Mouse (Mus musculus): ENCODE data around the gene Mab21l1.

Mab21l1 gene

DNA sequence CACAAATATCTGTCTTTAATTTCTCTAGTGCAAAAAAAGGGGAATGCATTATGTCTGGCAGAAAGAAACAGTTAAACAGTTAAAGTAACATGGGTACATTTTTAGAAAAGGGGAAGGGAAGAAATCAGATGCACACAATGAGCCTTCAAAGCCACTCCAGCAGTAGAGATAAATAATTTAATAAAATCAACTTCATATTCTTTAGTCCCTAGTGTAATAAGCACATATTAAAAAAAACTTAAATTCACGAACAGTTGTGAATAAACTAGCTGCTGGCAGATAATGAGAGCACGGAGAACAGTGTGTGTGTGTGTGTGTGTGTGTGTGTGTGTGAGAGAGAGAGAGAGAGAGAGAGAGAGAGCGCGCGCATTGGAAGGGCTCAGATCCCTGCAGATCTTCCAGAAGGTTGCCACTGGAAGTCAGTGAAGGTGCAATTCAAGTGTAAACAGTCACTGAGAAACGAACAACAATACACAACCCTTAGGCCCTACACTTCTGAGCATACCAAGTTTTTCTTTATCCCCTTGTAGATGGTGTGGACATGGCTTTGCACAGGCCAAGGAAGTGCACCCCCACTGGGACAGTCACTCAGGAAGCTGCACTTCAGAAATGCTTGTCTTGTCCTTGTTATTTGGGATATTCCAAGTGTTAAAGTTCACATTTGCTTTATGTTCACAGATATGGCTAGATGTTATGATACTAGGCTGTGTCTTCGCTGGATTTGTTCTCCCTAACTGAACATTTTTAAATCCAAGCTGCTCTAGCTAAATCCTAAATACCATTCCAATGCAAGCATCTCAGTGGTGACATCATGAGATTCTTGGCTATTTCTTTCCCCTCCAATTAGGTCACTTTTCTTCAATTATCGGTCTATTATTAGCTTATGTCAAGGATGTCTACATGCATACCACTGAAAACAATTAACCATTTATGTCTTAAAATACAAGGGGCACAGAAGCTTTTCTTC is 3.3 kb upstream of the Mab21l1 start:
- DNase-seq (ENCODE audit: extremely low read depth, insufficient read length, low spot score), result no peak

DNA sequence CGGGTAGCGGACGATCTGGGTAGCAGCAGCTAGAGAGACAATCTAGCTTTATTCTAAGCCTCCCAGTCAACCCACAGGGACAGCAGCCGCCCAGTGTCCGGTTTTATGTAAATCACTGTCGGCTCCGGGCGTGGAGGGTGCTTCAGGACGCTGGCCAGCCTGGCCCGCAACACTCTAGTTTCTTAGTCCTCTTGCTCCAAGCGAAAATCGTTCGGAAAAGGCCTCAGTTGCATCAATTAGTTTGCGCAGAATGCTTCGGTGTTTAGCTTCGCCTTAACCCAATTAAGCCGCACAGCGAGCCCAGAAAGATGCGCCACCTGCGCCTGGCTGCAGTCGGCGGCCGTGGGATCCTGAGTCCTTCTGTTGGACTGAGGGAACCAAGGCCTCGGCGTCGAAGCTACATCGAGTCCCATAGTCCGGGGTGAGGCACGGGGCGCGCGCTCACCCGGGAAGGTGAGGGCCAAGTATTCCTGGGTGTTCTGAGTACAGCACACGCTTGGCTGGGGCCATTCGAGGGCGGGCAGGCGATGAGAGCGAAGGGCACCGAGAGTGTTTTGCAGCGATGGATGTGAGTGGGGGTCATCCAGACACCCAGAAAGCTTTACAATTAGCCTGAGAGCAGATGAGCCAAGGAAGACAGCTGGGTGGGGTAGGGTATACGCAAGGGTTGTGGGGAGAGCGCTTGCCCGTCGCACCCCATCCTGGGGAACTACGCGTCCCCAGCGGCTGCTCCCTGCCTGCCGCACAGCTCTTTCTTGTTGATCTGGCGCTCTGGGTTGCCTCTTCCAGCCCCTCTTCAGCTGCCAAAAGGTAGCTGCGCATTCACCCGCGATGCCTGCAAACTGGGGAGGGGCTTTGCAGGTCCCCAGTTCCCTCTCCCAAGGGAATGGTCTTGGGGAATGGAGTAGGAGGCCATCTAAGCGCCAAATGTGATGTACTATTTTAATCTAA is 1.9 kb upstream of the Mab21l1 start:
- no peak for DNase-seq (ENCODE audit: extremely low read depth, insufficient read length, low spot score)

DNA sequence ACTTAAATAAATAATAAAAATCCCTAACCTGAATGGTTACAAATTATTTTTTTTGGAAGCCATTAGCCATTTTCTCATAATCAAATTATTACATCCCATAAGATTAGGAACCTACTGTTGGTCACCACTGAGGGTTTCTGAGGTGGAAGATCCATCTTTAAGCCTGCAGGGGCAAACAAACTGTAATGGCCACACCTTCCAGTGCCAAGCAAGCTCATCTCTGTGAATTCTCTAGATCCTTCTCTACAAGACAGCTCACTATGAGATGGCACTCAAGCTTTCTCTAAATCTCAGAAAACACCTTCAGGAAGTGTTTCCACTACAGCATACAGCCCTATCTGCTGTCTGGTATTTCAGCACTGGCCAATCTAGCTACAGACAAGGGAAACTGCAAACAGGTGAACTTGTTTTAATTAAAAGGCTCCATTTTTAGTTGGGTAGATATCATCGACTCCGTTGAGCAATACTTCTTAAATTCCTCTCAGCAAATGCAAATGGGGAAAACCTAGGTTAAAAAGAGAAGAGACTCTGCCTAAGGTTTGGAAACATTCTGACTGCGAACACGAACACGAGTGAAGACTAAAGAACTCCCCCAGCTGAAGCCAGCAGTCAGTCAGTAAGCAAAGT is 768 bp upstream of the Mab21l1 start:
- DNase-seq (ENCODE audit: extremely low read depth, insufficient read length, low spot score), result no peak

DNA sequence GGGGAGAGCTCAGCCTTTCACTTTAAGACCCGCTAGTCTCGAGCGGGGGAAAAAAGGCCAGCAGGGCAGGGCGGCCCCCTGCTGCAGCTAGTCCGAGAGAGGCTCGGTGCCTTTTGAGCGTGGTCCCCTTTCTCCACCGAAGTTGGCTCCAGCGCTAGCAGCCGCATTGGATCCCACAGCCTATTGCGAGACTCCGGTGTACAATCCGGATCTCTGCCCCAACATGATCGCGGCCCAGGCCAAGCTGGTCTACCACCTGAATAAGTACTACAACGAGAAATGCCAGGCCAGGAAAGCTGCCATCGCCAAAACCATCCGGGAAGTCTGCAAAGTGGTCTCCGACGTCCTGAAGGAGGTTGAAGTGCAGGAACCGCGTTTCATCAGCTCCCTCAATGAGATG is 461 bp downstream of the Mab21l1 start:
- no peak for DNase-seq (ENCODE audit: extremely low read depth, insufficient read length, low spot score)

DNA sequence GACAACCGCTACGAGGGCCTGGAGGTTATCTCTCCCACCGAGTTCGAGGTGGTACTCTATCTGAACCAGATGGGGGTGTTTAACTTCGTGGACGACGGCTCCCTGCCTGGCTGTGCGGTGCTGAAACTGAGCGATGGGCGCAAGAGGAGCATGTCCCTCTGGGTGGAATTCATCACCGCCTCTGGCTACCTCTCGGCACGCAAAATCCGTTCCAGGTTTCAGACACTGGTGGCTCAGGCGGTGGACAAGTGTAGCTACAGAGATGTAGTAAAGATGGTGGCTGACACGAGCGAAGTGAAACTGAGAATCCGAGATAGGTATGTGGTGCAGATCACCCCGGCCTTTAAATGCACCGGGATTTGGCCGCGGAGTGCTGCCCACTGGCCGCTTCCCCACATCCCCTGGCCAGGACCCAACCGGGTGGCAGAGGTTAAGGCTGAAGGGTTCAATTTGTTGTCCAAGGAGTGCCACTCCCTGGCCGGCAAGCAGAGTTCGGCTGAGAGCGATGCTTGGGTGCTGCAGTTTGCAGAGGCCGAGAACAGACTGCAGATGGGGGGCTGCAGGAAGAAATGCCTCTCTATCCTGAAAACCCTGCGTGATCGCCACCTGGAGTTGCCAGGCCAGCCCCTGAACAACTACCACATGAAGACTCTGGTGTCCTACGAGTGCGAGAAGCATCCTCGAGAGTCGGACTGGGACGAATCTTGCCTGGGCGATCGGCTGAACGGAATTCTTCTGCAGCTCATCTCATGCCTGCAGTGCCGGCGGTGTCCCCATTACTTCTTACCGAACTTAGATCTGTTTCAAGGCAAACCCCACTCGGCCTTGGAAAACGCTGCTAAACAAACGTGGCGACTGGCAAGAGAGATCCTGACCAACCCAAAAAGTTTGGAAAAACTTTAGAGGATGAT is 1.1 kb downstream of the Mab21l1 start:
- no peak for DNase-seq (ENCODE audit: extremely low read depth, insufficient read length, low spot score)

DNA sequence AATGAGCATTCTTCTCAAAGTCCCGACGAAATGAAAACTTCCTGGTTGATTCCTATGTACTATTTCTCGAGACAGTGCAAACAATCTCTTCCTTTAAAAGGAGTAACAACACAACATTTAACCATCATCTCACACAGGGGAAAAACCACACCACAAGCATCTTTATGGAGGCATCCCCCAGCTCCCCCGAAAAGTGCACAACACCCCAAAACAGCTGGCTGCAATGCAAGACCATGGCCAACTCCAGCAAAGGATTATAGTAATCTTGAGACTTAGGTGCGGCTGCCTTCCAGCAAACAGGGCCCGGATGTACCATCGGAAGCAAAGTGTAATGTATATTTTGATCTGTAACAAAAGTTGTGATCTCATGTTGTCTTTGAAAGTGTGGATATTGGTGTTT is 1.8 kb downstream of the Mab21l1 start:
- no peak for DNase-seq (ENCODE audit: extremely low read depth, insufficient read length, low spot score)

DNA sequence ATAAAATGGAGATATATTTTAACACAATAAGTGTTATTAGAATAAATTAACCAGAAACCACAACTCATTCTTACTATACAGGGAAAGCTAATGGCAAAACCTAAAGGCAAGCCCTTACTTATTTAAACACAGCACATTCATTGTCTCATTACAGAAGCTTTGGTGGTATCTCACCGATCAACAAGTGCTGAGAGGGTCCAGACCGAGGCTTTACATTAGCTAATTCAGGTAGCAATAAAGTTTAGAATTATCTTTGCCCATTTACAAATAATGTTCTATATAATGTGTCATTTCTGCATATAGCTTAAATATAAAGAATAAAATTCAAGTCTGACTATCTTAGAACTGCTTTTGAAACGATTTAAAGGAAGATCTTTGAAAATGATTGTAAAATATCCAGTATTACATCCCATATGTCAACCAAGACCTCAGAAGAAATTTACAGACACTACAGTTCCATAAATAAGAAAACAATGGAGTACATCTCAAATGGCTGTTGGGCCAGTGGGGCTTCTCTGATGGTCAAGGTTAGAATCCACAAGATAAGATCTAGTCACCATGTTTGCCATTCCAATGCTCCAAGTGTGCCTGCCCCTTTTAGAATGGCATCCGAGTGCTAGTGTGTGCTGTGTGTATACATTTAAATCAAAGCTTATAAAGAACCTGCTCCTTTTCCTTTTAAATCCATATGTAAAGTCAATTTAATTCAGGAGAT is 3.1 kb downstream of the Mab21l1 start:
- DNase-seq (ENCODE audit: extremely low read depth, insufficient read length, low spot score), result no peak

DNA sequence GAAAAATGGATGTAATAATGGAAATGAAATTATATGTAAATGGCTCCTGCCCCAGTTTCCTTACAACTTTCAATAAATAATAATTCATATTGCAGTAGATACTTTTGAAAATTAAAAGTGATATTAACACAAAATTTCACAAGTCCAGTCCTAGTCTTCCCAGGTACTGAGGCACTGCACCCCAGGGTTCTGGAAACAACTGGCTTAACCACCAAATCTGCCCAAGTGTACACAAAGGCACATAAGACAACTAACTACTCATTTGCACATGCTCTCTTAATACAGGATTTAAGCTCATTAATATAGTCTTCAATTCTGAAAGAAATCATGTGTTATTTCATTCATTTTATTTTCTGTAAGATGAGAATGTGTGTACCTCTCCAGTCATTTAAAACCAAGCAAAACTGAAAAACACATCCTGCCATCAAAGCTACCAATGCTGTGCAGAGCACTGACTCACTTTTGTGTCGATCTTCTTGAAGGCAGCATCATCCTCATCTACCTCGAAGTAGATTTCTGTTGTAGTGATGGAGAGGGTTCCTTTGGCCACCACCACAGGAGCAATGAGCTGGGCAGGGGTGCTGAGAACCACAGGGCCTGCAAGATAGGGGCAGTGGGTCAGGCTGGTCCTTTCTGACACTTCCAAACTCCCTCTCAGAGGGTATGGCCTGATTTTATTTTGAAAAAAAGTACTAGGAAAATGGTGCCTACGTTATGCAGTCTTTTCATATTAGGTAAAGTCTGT is 3.8 kb downstream of the Mab21l1 start:
- no peak for DNase-seq (ENCODE audit: extremely low read depth, insufficient read length, low spot score)

DNA sequence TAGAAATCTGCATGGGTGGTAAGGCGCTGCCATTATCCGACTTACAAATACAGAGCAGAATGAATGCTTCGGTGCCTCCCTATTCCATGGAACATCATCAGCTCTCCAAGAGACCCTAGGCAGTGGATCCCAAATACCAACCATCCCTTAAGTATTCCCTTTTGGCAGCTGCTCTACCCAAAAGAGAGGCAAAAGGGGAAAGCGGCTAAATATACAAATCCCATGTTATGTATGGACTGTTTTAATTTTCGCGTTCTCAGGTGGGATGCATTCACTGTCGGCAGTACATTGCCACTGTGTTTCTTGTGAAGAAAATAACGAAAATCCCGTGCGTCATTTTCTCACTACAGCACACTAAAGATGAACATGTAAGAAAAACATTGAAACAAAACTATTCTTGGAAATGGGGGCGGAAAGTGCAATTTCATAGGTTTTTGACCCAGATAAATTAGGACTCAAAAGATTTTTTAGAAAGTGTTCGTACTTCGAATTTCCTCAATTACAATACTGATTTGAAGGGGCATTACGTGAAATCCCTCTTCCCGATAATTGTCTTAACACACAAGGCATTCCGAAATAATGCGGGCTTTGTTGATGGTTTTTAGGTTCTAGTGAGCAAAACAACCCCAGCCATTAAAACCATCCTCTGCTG is 4.7 kb downstream of the Mab21l1 start:
- no peak for DNase-seq (ENCODE audit: extremely low read depth, insufficient read length, low spot score)

DNA sequence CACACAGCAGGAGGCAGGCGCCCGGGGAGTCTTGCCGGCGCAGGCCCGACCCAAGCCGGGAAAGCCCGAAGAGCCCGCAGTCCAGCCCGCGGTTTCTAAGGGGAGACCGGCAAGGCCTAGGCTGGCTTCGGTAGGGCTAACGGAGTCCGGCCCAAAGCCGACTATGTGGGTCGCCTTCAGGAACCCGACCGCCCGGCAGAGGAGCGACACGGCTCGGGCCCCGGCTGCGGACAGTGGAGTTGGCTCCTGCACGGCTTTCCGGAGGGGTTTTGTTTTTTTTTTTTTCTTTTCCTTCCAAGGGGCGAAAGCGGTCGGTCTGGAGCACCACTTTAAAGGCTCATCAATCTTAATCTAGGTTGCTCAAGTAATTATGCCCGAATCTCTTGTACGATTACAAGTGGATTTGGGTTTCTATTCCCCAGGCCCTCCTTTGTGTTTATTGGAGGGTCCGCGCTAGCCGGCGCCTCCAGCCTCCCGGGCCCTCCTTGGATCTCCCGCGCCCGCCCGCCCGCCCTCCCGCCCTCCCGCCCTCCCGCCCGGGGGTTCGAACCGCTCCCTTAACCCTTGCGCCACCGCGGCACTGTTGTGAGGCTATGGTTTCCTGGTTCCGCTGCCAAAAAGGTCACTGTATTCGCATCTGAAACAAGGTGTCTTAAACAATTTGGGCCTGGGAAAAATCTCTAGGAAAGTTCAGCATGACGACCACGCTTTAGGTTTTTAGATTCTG is 5.3 kb downstream of the Mab21l1 start:
- no peak for DNase-seq (ENCODE audit: extremely low read depth, insufficient read length, low spot score)

DNA sequence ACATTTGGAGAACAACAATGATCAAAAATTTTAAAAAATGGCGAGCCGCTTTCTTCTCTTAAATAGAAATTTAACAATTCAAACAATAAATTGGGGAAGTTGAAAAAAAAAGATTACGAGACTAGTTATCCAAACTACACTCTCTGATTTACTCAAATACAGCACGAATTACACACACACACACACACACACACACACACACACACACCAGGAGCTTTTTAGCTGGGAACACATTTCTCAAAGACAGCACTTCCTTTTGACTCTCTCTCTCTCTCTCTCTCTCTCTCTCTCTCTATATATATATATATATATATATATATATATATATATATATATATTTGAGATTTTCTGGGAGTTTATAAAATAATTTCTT is 5.9 kb downstream of the Mab21l1 start:
- DNase-seq (ENCODE audit: extremely low read depth, insufficient read length, low spot score), result no peak

DNA sequence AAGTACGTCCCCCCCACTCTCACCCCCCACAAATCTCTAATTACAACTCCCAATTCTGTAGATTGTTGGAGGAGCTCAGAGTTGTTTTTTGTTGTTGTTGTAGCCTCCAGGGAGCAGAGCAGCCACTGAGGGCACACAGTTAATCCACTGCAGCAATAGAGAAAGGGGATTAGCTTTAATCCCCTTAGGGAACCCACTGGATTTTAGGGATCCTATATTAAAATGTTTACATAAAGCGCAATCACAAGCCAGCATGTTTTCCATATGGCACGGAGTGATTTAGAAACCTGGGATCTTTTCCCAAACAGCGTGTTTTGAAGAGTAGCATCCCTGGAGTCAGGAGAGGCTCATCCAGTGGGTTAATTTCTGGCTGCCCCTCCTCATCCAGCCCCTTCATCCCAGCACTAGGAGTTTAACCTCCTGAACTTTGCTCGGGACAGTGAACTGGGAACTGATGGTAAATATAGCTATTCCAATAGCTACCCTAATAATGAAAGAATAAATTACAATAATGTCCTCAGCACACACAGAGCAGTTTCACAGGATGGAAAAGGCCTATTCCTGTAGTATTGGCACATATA is 6.4 kb downstream of the Mab21l1 start:
- DNase-seq (ENCODE audit: extremely low read depth, insufficient read length, low spot score), result no peak

DNA sequence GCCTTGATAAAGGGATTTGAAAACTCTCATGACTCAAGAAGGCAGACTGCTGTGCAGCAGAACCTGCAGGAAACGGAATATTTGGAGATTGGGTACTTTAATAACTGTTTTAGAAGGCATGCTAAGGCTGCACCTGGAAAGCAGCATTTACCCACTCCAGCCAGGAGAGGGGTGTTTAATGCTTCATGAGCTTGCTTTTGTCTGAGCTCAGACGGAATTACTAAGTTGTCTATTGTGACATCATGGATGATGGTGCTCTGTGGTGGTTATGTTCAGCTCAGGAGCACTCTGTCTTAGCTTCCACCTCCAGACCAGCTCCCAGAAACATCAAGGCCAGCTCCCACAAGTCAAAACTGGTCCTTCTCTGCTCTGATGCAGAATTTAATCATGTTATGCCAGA is 7.5 kb downstream of the Mab21l1 start:
- no peak for DNase-seq (ENCODE audit: extremely low read depth, insufficient read length, low spot score)

DNA sequence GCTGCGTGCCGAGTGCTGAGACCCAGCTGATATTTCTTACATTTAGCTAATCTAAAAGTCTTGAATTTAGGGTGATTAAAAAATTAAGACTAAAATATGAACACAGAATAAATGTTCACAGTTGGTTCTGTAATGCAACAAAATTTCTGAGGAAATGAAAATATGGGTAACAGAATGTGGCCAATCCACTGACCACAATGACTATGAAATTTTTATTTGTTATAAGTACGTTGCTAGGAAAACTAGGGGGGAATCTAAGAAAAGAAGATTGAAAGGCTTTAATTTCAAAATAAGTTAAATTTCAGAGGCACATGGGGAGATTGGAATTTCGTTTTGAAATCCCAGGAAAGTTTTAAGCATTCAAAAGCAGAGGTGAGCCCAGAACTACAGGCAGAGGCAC is 8.3 kb downstream of the Mab21l1 start:
- DNase-seq (ENCODE audit: extremely low read depth, insufficient read length, low spot score), result no peak

DNA sequence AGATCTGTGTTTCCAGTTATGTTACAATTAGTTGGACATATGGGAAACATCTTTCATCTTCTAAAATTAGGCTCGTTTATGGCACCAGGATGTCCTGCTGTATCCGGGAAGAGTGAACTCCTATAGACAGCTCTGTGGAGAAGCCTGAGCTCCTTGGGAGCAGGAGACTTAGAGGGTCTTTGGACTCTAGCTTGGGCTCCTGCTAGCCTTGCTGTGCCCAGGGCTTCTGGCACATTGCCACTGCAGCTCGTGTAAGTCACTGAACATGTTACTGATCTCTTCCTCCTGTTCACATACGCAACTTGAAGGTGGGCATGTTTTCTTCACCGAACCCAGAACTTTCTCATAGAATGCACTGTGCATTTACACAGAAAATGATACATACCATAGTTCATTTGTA is 9.9 kb downstream of the Mab21l1 start:
- DNase-seq (ENCODE audit: extremely low read depth, insufficient read length, low spot score), result no peak

DNA sequence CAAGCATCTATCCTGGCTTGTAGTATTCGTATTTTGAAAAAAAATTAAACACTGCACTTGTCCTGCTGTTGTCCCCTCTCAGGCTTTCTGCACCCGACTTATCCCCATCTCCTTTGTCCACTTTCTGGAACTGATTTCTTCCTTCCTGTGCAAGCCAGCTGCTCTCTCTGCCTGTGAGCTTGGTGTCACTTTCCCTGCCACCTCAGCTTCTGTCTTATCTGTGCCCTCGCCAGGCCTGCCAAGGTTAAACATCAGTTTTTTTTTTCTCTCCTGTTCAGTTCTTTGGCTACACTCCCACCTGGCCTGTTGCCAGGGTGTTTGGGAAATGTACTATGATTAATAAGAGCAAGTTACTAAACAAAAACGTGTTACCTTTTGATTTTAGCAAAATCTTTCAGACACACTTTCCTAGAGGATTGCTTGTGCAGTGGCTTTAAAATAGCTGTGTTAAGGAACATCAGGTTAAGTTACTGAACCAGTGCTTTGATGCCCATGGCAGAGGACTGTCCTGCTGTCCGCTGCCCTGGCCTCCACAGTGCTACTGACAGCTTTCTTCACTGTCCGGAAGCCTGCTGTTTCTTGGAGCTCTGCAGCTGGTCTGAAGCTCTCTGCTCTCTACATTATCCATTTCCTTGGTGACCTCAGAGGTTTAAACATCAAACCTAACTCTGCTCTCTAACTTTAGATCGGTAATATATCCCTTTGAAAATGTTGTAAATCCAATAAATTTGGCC is 11.7 kb downstream of the Mab21l1 start:
- DNase-seq (ENCODE audit: extremely low read depth, insufficient read length, low spot score), result no peak

DNA sequence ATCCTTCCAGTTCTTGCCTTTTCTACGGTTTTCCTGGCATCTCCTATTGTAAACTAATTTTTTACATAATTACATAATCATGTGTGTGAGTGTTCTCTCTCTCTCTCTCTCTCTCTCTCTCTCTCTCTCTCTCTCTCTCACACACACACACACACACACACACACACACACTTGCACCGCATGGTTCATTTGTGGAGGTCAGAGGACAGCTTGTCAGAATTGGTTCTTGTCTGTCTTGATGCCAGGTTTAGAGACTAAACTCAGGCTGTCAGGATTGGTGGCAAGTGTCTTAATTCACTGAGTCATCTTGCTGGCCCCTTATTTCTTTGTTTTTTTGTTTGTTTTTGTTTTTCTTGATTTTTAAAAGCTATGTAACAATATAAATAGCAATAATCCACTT is 12.5 kb downstream of the Mab21l1 start:
- no peak for DNase-seq (ENCODE audit: extremely low read depth, insufficient read length, low spot score)

All from 3134 (cell line).